Mouse (Mus musculus) heart, embryonic 14.5 days (tissue): ENCODE results near the gene Zcchc14. TPM values are rescaled to one million over a fixed set of nuclear protein-coding genes. Genes with fewer than 3 reads are reported as not detected.

Experiments used
- ATAC-seq: fragments of 200-750 bp; cut with Nextera tagmentation; 2 replicates; pipeline ENCODE4 v1.8.0; 2017; ENCODE audit warnings: low read depth, moderate TSS enrichment; ENCODE audit not compliant: insufficient number of reproducible peaks, insufficient read depth, low FRiP score
- H3K27ac ChIP-seq, 2 experiments: fragments of 200-500 bp in 1 of 2; fragments of 300-500 bp in 1 of 2; sonication (generic) in 1 of 2; replicated peaks in 1 of 2; 2 replicates each; pipeline ENCODE4 v1.5.1; 2012 to 2014; ENCODE audit warnings: low read depth in 2 of 2, low read length in 2 of 2, control low read depth in 1 of 2, mild to moderate bottlenecking in 1 of 2, mixed read lengths in 1 of 2; ENCODE audit not compliant: control insufficient read depth in 1 of 2, insufficient read depth in 1 of 2
- H3K27me3 ChIP-seq: fragments of 300-500 bp; sonication (generic); 2 replicates; pipeline ENCODE4 v1.6.1; 2014; ENCODE audit warnings: mild to moderate bottlenecking, low read length, control low read depth; ENCODE audit not compliant: control insufficient read depth, insufficient read depth
- H3K36me3 ChIP-seq: fragments of 300-500 bp; sonication (generic); 2 replicates; pipeline ENCODE4 v1.6.1; 2014; ENCODE audit warnings: mild to moderate bottlenecking, control low read depth, low read length, mixed read lengths; ENCODE audit not compliant: control insufficient read depth, insufficient read depth
- H3K4me1 ChIP-seq, 2 experiments: fragments of 200-500 bp in 1 of 2; fragments of 300-500 bp in 1 of 2; sonication (generic) in 1 of 2; 2 replicates each; pipeline ENCODE4 v1.6.1; 2012 to 2014; ENCODE audit warnings: low read length in 2 of 2, control low read depth in 1 of 2, mixed read lengths in 1 of 2; ENCODE audit not compliant: control insufficient read depth in 2 of 2, insufficient read depth in 2 of 2
- H3K4me2 ChIP-seq: fragments of 300-500 bp; sonication (generic); 2 replicates; pipeline ENCODE4 v1.6.1; 2014; ENCODE audit warnings: mild to moderate bottlenecking, low read length
- H3K4me3 ChIP-seq, 2 experiments: fragments of 200-500 bp in 1 of 2; fragments of 300-500 bp in 1 of 2; sonication (generic) in 1 of 2; 2 replicates each; pipeline ENCODE4 v1.5.1; 2012 to 2014; ENCODE audit warnings: low read length in 2 of 2, mild to moderate bottlenecking in 2 of 2, control low read depth in 1 of 2, low read depth in 1 of 2, moderate library complexity in 1 of 2; ENCODE audit not compliant: control insufficient read depth in 1 of 2, insufficient read depth in 1 of 2
- H3K9ac ChIP-seq: fragments of 300-500 bp; sonication (generic); 2 replicates; pipeline ENCODE4 v1.6.1; 2014; ENCODE audit warnings: mild to moderate bottlenecking, low read length
- H3K9me3 ChIP-seq: fragments of 300-500 bp; sonication (generic); 2 replicates; pipeline ENCODE4 v1.6.1; 2016; ENCODE audit warnings: low read length, control low read depth; ENCODE audit not compliant: control insufficient read depth
- WGBS: fragments of 180-500 bp; shearing (Covaris S2); extraction: QIAGEN DNeasy Blood & Tissue Kit; methylation state at CpG from one replicate; pipeline ENCODE4 v1.1.7; 2014; 5-methylcytosine and 5-hydroxymethylcytosine counted together
- polyA plus RNA-seq: library from polyadenylated mRNA; unstranded; fragments of >200 nt; fragmentation: Nextera tagmentation; extraction: Ambion mirVana; gene quantifications from 2 replicates; pipeline ENCODE4 v1.2.1, GENCODE M21; 2014

Zcchc14 gene
- polyA plus RNA-seq, 1 experiment from 2014 or later, result 13.9 TPM

DNA sequence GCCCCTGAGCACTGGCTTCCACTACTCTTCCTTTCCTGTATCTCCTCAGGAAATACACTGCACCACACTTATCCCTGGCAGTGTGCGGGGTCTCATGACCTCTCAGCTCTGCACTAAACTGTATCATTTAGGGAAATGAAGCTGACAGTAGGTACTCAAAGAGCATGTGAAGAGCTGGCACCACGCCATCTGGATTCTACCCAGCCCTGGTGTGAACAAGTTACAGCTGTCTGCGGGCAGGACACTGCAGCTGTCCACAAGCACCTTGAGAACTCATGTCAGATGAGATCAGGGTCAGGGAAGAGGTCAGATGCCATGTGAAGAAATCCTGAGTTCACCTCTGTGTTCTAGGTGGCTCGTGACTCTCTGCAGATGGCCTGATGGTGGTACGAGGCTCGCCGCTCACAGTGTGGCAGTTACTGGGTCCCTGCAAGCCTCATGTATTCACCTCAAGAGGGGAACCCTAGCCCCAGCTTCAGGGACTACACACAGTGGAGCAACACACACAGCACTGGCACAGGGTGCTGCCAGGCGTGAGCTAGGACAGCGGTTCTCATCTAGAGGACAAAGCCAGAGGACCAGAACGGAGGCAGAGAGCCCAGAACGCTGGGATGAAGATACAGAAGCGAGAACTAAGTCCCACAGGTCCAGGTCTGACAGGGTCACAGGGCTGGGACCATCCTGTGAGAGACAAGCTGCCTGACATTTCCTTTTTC lies 31.7 kb downstream of the Zcchc14 start:
- peak overlapping the region; percentile 41; the same call in 1 of the 2 replicates for H3K9ac ChIP-seq
- H3K4me2 ChIP-seq, result no peak overlapping the region
- H3K4me3 ChIP-seq, result no peak overlapping the region
- peak overlapping the region; percentile 1 to 84; a peak in 2 of 4 replicates for H3K27ac ChIP-seq
- no peaks in the 10 kb centered on the region for H3K27me3 ChIP-seq
- H3K9me3 ChIP-seq, result no peaks in the 10 kb centered on the region
- WGBS, result 54% methylated on average over 12 of the region's 12 CpGs
- H3K36me3 ChIP-seq, result peaks cover 23% of the 10 kb centered on the region
- no peak for ATAC-seq
- H3K4me1 ChIP-seq, result peaks cover 37 to 56% of the 10 kb centered on the region in 2 experiments

DNA sequence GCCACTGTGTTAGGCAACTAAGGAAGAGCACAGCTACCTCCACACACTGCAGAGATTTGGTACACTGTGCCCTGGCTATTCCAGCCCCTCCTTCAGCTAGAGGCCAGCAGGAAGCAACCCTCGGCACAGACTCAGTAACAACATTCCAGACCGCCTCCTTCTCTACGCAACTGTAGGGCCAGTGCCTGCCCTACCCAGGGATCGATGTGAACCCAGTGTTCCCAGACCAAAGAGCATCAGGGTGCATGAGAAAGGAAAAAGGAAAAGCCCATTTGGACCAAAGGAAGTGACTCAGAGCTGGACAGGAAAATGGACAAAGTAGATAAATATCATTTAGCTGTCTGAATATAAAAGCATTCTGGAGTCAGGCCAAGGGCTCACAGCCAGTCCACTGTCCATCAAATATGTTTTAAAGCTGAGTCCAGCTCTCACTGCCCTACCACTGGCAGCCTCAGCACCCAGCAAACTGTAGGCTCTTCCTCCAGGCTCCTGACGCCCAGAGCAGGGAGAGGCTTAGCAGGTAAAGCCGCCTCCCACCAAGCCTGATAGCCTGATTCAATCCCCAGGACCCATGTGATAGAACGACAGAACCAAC lies 33.2 kb downstream of the Zcchc14 start:
- Histone ChIP-seq H3K4me1 (peaks cover 29 to 41% of the 10 kb centered on the region in 2 experiments), H3K27ac (peak overlapping the region; percentile 50 to 84), H3K9me3 (no peaks in the 10 kb centered on the region), H3K27me3 (no peaks in the 10 kb centered on the region), H3K9ac (peak overlapping the region; percentile 9; the same call in 1 of the 2 replicates), H3K4me2 (peak overlapping the region; percentile 19), H3K4me3 (no peak overlapping the region), H3K36me3 (peaks cover 27% of the 10 kb centered on the region)
- WGBS, result 24% methylated on average over 7 of the region's 7 CpGs
- peak; percentile 74 for ATAC-seq

GRCm38 (mm10) chr8:121613419-121613818 lies 39.3 kb downstream of the Zcchc14 start:
- no peak for ATAC-seq
- Histone ChIP-seq H3K27me3 (no peaks in the 10 kb centered on the region), H3K4me2 (no peak overlapping the region), H3K27ac (no peak overlapping the region), H3K9me3 (no peaks in the 10 kb centered on the region), H3K4me3 (no peak overlapping the region), H3K36me3 (peaks cover 47% of the 10 kb centered on the region), H3K9ac (no peak overlapping the region), H3K4me1 (peaks cover 8 to 18% of the 10 kb centered on the region in 2 experiments)

- Histone ChIP-seq H3K4me2 (no peak overlapping the region), H3K4me1 (peaks cover 4 to 9% of the 10 kb centered on the region in 2 experiments; a peak in 3 of 4 replicates), H3K9ac (no peak overlapping the region), H3K36me3 (peaks cover 54% of the 10 kb centered on the region), H3K4me3 (no peak overlapping the region), H3K27me3 (no peaks in the 10 kb centered on the region), H3K9me3 (no peaks in the 10 kb centered on the region), H3K27ac (no peak overlapping the region)
- 83% methylated on average over 11 of the region's 11 CpGs for WGBS
- ATAC-seq, result no peak
Observed at GRCm38 (mm10) chr8:121609916-121610315, 42.8 kb downstream of the Zcchc14 start.

DNA sequence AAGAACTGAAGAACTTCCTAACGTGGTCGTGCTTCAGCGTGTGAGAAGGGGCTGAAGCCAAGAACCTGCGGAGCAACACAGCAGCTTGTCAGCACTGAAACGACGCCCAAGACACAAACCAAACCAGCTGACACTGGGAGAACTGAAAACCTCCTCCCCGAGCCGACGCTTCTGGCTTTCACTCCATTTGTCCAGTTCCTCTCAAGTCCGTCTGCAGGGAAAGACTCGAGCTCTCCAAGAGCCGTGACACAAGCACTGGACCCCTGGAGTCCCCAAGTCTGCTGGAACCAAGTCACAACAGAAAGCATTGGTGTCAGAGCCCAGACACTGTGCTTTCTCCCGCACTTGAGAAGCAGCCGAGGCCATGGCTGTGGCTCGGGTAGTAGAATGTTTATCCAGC lies 43.5 kb downstream of the Zcchc14 start:
- Histone ChIP-seq H3K4me1 (peaks cover 4 to 9% of the 10 kb centered on the region in 2 experiments; a peak in 3 of 4 replicates), H3K9me3 (no peaks in the 10 kb centered on the region), H3K27me3 (no peaks in the 10 kb centered on the region), H3K4me2 (no peak overlapping the region), H3K4me3 (no peak overlapping the region), H3K36me3 (peaks cover 61% of the 10 kb centered on the region), H3K27ac (no peak overlapping the region), H3K9ac (no peak overlapping the region)
- 70% methylated on average over 15 of the region's 15 CpGs for WGBS
- no peak for ATAC-seq

- Histone ChIP-seq H3K4me3 (no peak overlapping the region), H3K9ac (no peak overlapping the region), H3K4me2 (no peak overlapping the region), H3K27ac (no peak overlapping the region), H3K4me1 (no peaks in the 10 kb centered on the region), H3K27me3 (no peaks in the 10 kb centered on the region), H3K36me3 (peaks cover 71% of the 10 kb centered on the region), H3K9me3 (no peaks in the 10 kb centered on the region)
- WGBS, result 81% methylated on average over 5 of the region's 5 CpGs
- no peak for ATAC-seq
Observed at GRCm38 (mm10) chr8:121607661-121608060, 45.0 kb downstream of the Zcchc14 start.

DNA sequence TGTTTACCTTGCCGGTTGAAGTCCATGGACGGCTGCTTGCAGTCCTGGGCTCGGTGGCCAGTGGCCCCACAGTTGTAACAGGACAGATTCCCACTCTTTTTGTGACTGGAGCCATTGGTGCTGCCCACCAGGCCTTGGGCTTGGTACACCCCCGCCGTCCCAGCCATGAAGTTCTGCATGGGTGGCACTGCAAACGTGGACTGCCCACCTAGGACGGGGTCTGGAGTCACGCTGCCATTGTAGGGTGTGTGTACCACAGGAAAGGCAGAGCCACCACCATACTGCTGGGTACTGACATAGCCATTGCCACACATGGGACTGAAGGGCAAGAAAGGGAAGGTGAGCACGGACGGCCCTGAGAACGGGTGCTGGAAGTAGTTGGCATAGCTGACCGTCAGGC lies 48.9 kb downstream of the Zcchc14 start:
- 92% methylated on average over 12 of the region's 12 CpGs for WGBS
- peaks cover 88% of the 10 kb centered on the region for H3K36me3 ChIP-seq

More for the DNA sequence above, 48.9 kb downstream of the Zcchc14 start:
- H3K4me2 ChIP-seq, result no peak overlapping the region
- H3K9ac ChIP-seq, result no peak overlapping the region
- no peak for ATAC-seq
- no peaks in the 10 kb centered on the region for H3K4me1 ChIP-seq
- no peak overlapping the region for H3K4me3 ChIP-seq
- H3K27me3 ChIP-seq, result no peaks in the 10 kb centered on the region
- H3K27ac ChIP-seq, result no peak overlapping the region
- no peaks in the 10 kb centered on the region for H3K9me3 ChIP-seq
